Mouse (Mus musculus): Measurements from ENCODE around the gene Masp1. TPM values are rescaled to one million over a fixed set of nuclear protein-coding genes. Genes with fewer than 3 reads are reported as not detected.

The Masp1 gene
- polyA plus RNA-seq, 1 experiment from 2014 or later: 50.5 TPM

GRCm38 (mm10) chr16:23482846-23483245 lies 37.8 kb downstream of the Masp1 start:
- ATAC-seq (replicated peaks): no peak
- H3K9me3 ChIP-seq: no peaks in the 10 kb centered on the region
- no peak overlapping the region for H3K27ac ChIP-seq (replicated peaks)
- no peaks in the 10 kb centered on the region for H3K27me3 ChIP-seq
- H3K9ac ChIP-seq (replicated peaks): no peak overlapping the region
- WGBS: 91% methylated on average over 12 of the region's 12 CpGs
- no peak overlapping the region for H3K4me3 ChIP-seq
- H3K4me2 ChIP-seq (replicated peaks): no peak overlapping the region
- H3K4me1 ChIP-seq: no peaks in the 10 kb centered on the region
- H3K36me3 ChIP-seq: peaks cover 35% of the 10 kb centered on the region

GRCm38 (mm10) chr16:23482218-23482617 lies 38.4 kb downstream of the Masp1 start:
- H3K9me3 ChIP-seq: no peaks in the 10 kb centered on the region
- H3K9ac ChIP-seq (replicated peaks): no peak overlapping the region
- WGBS: 49% methylated on average over 3 of the region's 3 CpGs
- ATAC-seq (replicated peaks): no peak
- H3K4me2 ChIP-seq (replicated peaks): no peak overlapping the region
- peaks cover 28% of the 10 kb centered on the region for H3K36me3 ChIP-seq
- no peaks in the 10 kb centered on the region for H3K27me3 ChIP-seq
- no peaks in the 10 kb centered on the region for H3K4me1 ChIP-seq
- H3K27ac ChIP-seq (replicated peaks): no peak overlapping the region
- H3K4me3 ChIP-seq: no peak overlapping the region

GRCm38 (mm10) chr16:23479872-23480603 lies 40.6 kb downstream of the Masp1 start:
- peaks cover 21% of the 10 kb centered on the region for H3K36me3 ChIP-seq
- H3K27ac ChIP-seq (replicated peaks): peak overlapping the region; percentile 44; the same call in 1 of the 2 replicates
- 68% methylated on average over 7 of the region's 7 CpGs for WGBS
- no peak overlapping the region for H3K4me3 ChIP-seq
- no peaks in the 10 kb centered on the region for H3K27me3 ChIP-seq
- no peak overlapping the region for H3K4me2 ChIP-seq (replicated peaks)
- no peaks in the 10 kb centered on the region for H3K4me1 ChIP-seq
- H3K9me3 ChIP-seq: no peaks in the 10 kb centered on the region
- ATAC-seq (replicated peaks): peak; percentile 65
- H3K9ac ChIP-seq (replicated peaks): no peak overlapping the region

- Histone ChIP-seq H3K4me1 (no peaks in the 10 kb centered on the region), H3K4me3 (no peak overlapping the region), H3K36me3 (peaks cover 7% of the 10 kb centered on the region; the same call in 1 of the 2 replicates), H3K4me2 (replicated peaks) (no peak overlapping the region), H3K27ac (replicated peaks) (no peak overlapping the region), H3K9me3 (no peaks in the 10 kb centered on the region), H3K27me3 (no peaks in the 10 kb centered on the region), H3K9ac (replicated peaks) (no peak overlapping the region)
- no peak for ATAC-seq (replicated peaks)
Measured at GRCm38 (mm10) chr16:23476598-23476997, 44.0 kb downstream of the Masp1 start.

- H3K4me3 ChIP-seq: no peak overlapping the region
- no peaks in the 10 kb centered on the region for H3K4me1 ChIP-seq
- H3K9me3 ChIP-seq: no peaks in the 10 kb centered on the region
- 95% methylated on average over 4 of the region's 4 CpGs for WGBS
- no peaks in the 10 kb centered on the region for H3K27me3 ChIP-seq
- H3K4me2 ChIP-seq (replicated peaks): no peak overlapping the region
- H3K27ac ChIP-seq (replicated peaks): no peak overlapping the region
- no peak for ATAC-seq (replicated peaks)
- H3K36me3 ChIP-seq: peaks cover 10% of the 10 kb centered on the region; the same call in 1 of the 2 replicates
- H3K9ac ChIP-seq (replicated peaks): no peak overlapping the region
Measured at GRCm38 (mm10) chr16:23475651-23476050, 45.0 kb downstream of the Masp1 start.

- 67% methylated on average over 3 of the region's 3 CpGs for WGBS
- Histone ChIP-seq H3K9me3 (no peaks in the 10 kb centered on the region), H3K27me3 (no peaks in the 10 kb centered on the region), H3K4me2 (replicated peaks) (no peak overlapping the region), H3K9ac (replicated peaks) (no peak overlapping the region), H3K4me1 (no peaks in the 10 kb centered on the region), H3K36me3 (peaks cover 15% of the 10 kb centered on the region; the same call in 1 of the 2 replicates), H3K4me3 (no peak overlapping the region), H3K27ac (replicated peaks) (no peak overlapping the region)
- ATAC-seq (replicated peaks): no peak
Measured at GRCm38 (mm10) chr16:23472046-23472445, 48.6 kb downstream of the Masp1 start.

- Histone ChIP-seq H3K9me3 (no peaks in the 10 kb centered on the region), H3K27me3 (no peaks in the 10 kb centered on the region), H3K4me2 (replicated peaks) (no peak overlapping the region), H3K27ac (replicated peaks) (no peak overlapping the region), H3K36me3 (peaks cover 15% of the 10 kb centered on the region; the same call in 1 of the 2 replicates), H3K9ac (replicated peaks) (no peak overlapping the region), H3K4me3 (no peak overlapping the region), H3K4me1 (no peaks in the 10 kb centered on the region)
- no peak for ATAC-seq (replicated peaks)
- 94% methylated on average over 6 of the region's 6 CpGs for WGBS
Measured at GRCm38 (mm10) chr16:23471551-23471950, 49.1 kb downstream of the Masp1 start.

GRCm38 (mm10) chr16:23463671-23464347 lies 56.8 kb downstream of the Masp1 start:
- no peak overlapping the region for H3K9ac ChIP-seq (replicated peaks)
- no peak overlapping the region for H3K27ac ChIP-seq (replicated peaks)
- H3K4me1 ChIP-seq: no peaks in the 10 kb centered on the region
- H3K4me2 ChIP-seq (replicated peaks): no peak overlapping the region
- H3K4me3 ChIP-seq: no peak overlapping the region
- ATAC-seq (replicated peaks): no peak
- H3K9me3 ChIP-seq: no peaks in the 10 kb centered on the region
- 86% methylated on average over 4 of the region's 4 CpGs for WGBS
- no peaks in the 10 kb centered on the region for H3K36me3 ChIP-seq
- no peaks in the 10 kb centered on the region for H3K27me3 ChIP-seq

- WGBS: 47% methylated on average over 7 of the region's 7 CpGs
Measured at GRCm38 (mm10) chr16:23458906-23459588, 61.6 kb downstream of the Masp1 start.

GRCm38 (mm10) chr16:23457338-23457737 lies 63.3 kb downstream of the Masp1 start:
- ATAC-seq (replicated peaks): no peak
- whole genome bisulfite sequencing: 96% methylated on average over 5 of the region's 5 CpGs
- Histone ChIP-seq H3K9ac (replicated peaks) (no peak overlapping the region), H3K4me3 (no peak overlapping the region), H3K27me3 (no peaks in the 10 kb centered on the region), H3K27ac (replicated peaks) (no peak overlapping the region), H3K4me2 (replicated peaks) (no peak overlapping the region), H3K9me3 (no peaks in the 10 kb centered on the region), H3K4me1 (no peaks in the 10 kb centered on the region), H3K36me3 (no peaks in the 10 kb centered on the region)

More at GRCm38 (mm10) chr16:23458906-23459588, 61.6 kb downstream of the Masp1 start:
- H3K36me3 ChIP-seq: no peaks in the 10 kb centered on the region
- no peaks in the 10 kb centered on the region for H3K9me3 ChIP-seq
- no peaks in the 10 kb centered on the region for H3K4me1 ChIP-seq
- H3K4me2 ChIP-seq (replicated peaks): no peak overlapping the region
- no peak overlapping the region for H3K27ac ChIP-seq (replicated peaks)
- no peak for ATAC-seq (replicated peaks)
- no peak overlapping the region for H3K9ac ChIP-seq (replicated peaks)
- H3K27me3 ChIP-seq: no peaks in the 10 kb centered on the region
- no peak overlapping the region for H3K4me3 ChIP-seq

GRCm38 (mm10) chr16:23456534-23456933 lies 64.1 kb downstream of the Masp1 start:
- ATAC-seq (replicated peaks): no peak
- no peak overlapping the region for H3K9ac ChIP-seq (replicated peaks)
- WGBS: 88% methylated on average over 3 of the region's 3 CpGs

GRCm38 (mm10) chr16:23454376-23454775 lies 66.2 kb downstream of the Masp1 start:
- Histone ChIP-seq H3K4me1 (no peaks in the 10 kb centered on the region), H3K9me3 (no peaks in the 10 kb centered on the region), H3K36me3 (no peaks in the 10 kb centered on the region), H3K27me3 (no peaks in the 10 kb centered on the region), H3K4me2 (replicated peaks) (no peak overlapping the region), H3K27ac (replicated peaks) (no peak overlapping the region), H3K9ac (replicated peaks) (no peak overlapping the region), H3K4me3 (no peak overlapping the region)
- 80% methylated on average over 6 of the region's 6 CpGs for WGBS
- ATAC-seq (replicated peaks): no peak

More at GRCm38 (mm10) chr16:23456534-23456933, 64.1 kb downstream of the Masp1 start:
- H3K4me3 ChIP-seq: no peak overlapping the region
- H3K36me3 ChIP-seq: no peaks in the 10 kb centered on the region
- no peak overlapping the region for H3K4me2 ChIP-seq (replicated peaks)
- no peaks in the 10 kb centered on the region for H3K9me3 ChIP-seq
- no peaks in the 10 kb centered on the region for H3K4me1 ChIP-seq
- H3K27ac ChIP-seq (replicated peaks): no peak overlapping the region
- no peaks in the 10 kb centered on the region for H3K27me3 ChIP-seq

Measured in forebrain, embryonic 15.5 days (tissue).